Mouse (Mus musculus) stomach, postnatal 0 days (tissue): Measurements from ENCODE around the gene Zbtb1. TPM values are rescaled to one million over a fixed set of nuclear protein-coding genes. Genes with fewer than 3 reads are reported as not detected.

ENCODE experiments used
- ATAC-seq: fragments of 200-750 bp; cut with Nextera tagmentation; 2 replicates; pipeline ENCODE4 v1.8.0; 2017; ENCODE audit not compliant: low FRiP score, low TSS enrichment
- DNase-seq: peaks from one replicate; pipeline ENCODE4 v3.0.0-alpha.2; 2016; ENCODE audit warnings: low spot score
- H3K27ac ChIP-seq: fragments of 300-500 bp; sonication (generic); replicated peaks from 2 replicates; pipeline ENCODE4 v1.5.1; 2014; ENCODE audit warnings: mild to moderate bottlenecking, control low read depth
- H3K27me3 ChIP-seq: fragments of 300-500 bp; sonication (generic); 2 replicates; pipeline ENCODE4 v1.6.1; 2014; ENCODE audit warnings: low read length; ENCODE audit not compliant: control insufficient read depth, insufficient read depth
- H3K36me3 ChIP-seq: fragments of 300-500 bp; sonication (generic); 2 replicates; pipeline ENCODE4 v1.6.1; 2014; ENCODE audit warnings: low read length, mixed read lengths; ENCODE audit not compliant: control insufficient read depth, insufficient read depth
- H3K4me1 ChIP-seq: fragments of 300-500 bp; sonication (generic); replicated peaks from 2 replicates; pipeline ENCODE4 v1.6.1; 2014; ENCODE audit warnings: antibody characterized with exemption; ENCODE audit not compliant: control insufficient read depth, insufficient read depth
- H3K4me2 ChIP-seq: fragments of 300-500 bp; sonication (generic); replicated peaks from 2 replicates; pipeline ENCODE4 v1.6.1; 2014; ENCODE audit warnings: low read depth, mild to moderate bottlenecking, control low read depth, moderate library complexity
- H3K4me3 ChIP-seq: fragments of 300-500 bp; sonication (generic); 2 replicates; pipeline ENCODE4 v1.5.1; 2014; ENCODE audit warnings: low read depth, low read length, control low read depth
- H3K9ac ChIP-seq: fragments of 300-500 bp; sonication (generic); 2 replicates; pipeline ENCODE4 v1.6.1; 2014; ENCODE audit warnings: mild to moderate bottlenecking, low read length, control low read depth, mixed read lengths
- H3K9me3 ChIP-seq: fragments of 300-500 bp; sonication (generic); 2 replicates; pipeline ENCODE4 v1.6.1; 2016; ENCODE audit warnings: low read length; ENCODE audit not compliant: control insufficient read depth
- CTCF ChIP-seq: IDR thresholded peaks from 2 replicates; pipeline ENCODE4 v1.5.1; 2016; ENCODE audit warnings: antibody characterized with exemption, low read depth, mild to moderate bottlenecking, moderate library complexity
- EP300 ChIP-seq: optimal IDR thresholded peaks from 2 replicates; pipeline ENCODE3; 2016; ENCODE audit warnings: antibody characterized with exemption
- WGBS: fragments of 180-500 bp; shearing (Covaris S2); extraction: QIAGEN DNeasy Blood & Tissue Kit; methylation state at CpG from one replicate; pipeline ENCODE4 v1.1.7; 2014; 5-methylcytosine and 5-hydroxymethylcytosine counted together
- polyA plus RNA-seq: library from polyadenylated mRNA; unstranded; fragments of >200 nt; fragmentation: Nextera tagmentation; extraction: Ambion mirVana; gene quantifications from 2 replicates; pipeline ENCODE4 v1.2.1, GENCODE M21; 2015

Gene Zbtb1
- polyA plus RNA-seq, 1 experiment from 2014 or later: 5.0 TPM

- Histone ChIP-seq H3K36me3 (no peaks in the 10 kb centered on the region), H3K27ac (no peak overlapping the region), H3K4me2 (no peak overlapping the region), H3K9me3 (no peaks in the 10 kb centered on the region), H3K4me3 (no peak overlapping the region), H3K9ac (no peak overlapping the region), H3K4me1 (no peaks in the 10 kb centered on the region), H3K27me3 (no peaks in the 10 kb centered on the region)
- TF ChIP-seq EP300 (no peak), CTCF (no peak)
- no peak for ATAC-seq
- 66% methylated on average over 5 of the region's 5 CpGs for WGBS
- DNase-seq: no peak
Observed at GRCm38 (mm10) chr12:76392979-76393378, 22.9 kb downstream of the Zbtb1 start.

GRCm38 (mm10) chr12:76397281-76397680, 27.2 kb downstream of the Zbtb1 start:
- 83% methylated on average over 5 of the region's 5 CpGs for WGBS
- Histone ChIP-seq H3K4me1 (no peaks in the 10 kb centered on the region), H3K36me3 (no peaks in the 10 kb centered on the region), H3K9ac (no peak overlapping the region), H3K4me2 (no peak overlapping the region), H3K4me3 (no peak overlapping the region), H3K9me3 (no peaks in the 10 kb centered on the region), H3K27ac (no peak overlapping the region), H3K27me3 (no peaks in the 10 kb centered on the region)
- ATAC-seq (no peak), DNase-seq (no peak)
- TF ChIP-seq EP300 (no peak), CTCF (no peak)

- Histone ChIP-seq H3K9me3 (no peaks in the 10 kb centered on the region), H3K4me3 (no peak overlapping the region), H3K9ac (no peak overlapping the region), H3K27me3 (peaks cover 2% of the 10 kb centered on the region; the same call in 1 of the 2 replicates), H3K4me1 (peaks cover 2% of the 10 kb centered on the region; the same call in 1 of the 2 replicates), H3K27ac (no peak overlapping the region), H3K4me2 (no peak overlapping the region), H3K36me3 (no peaks in the 10 kb centered on the region)
- DNase-seq (no peak), ATAC-seq (no peak)
- 55% methylated on average over 3 of the region's 3 CpGs for WGBS
- TF ChIP-seq CTCF (peak; percentile 56), EP300 (no peak)
Observed at GRCm38 (mm10) chr12:76401674-76402073, 31.6 kb downstream of the Zbtb1 start.

- Histone ChIP-seq H3K36me3 (no peaks in the 10 kb centered on the region), H3K4me3 (peak overlapping the region; percentile 58), H3K27ac (peak overlapping the region; percentile 95), H3K4me2 (peak overlapping the region; percentile 80), H3K4me1 (peaks cover 2% of the 10 kb centered on the region; the same call in 1 of the 2 replicates), H3K27me3 (peaks cover 2% of the 10 kb centered on the region; the same call in 1 of the 2 replicates), H3K9ac (peak overlapping the region; percentile 73), H3K9me3 (no peaks in the 10 kb centered on the region)
- WGBS: 3% methylated on average over 52 of the region's 54 CpGs
- peak; percentile 84 for ATAC-seq
- TF ChIP-seq EP300: no peak
- no peak for TF ChIP-seq CTCF
- DNase-seq: no peak
Observed at GRCm38 (mm10) chr12:76402991-76403885, 33.2 kb downstream of the Zbtb1 start.

- Histone ChIP-seq H3K4me3 (peak within 1 kb of the TSS; percentile 58), H3K4me1 (peaks cover 2% of the 10 kb centered on the region; the same call in 1 of the 2 replicates), H3K4me2 (peak within 1 kb of the TSS; percentile 80), H3K9ac (peak within 1 kb of the TSS; percentile 73), H3K9me3 (no peaks in the 10 kb centered on the region), H3K27me3 (peaks cover 2% of the 10 kb centered on the region; the same call in 1 of the 2 replicates), H3K27ac (peak within 1 kb of the TSS; percentile 95), H3K36me3 (no peaks in the 10 kb centered on the region)
- peak; percentile 99 for ATAC-seq
- under 1% methylated on average over 54 of the region's 54 CpGs for WGBS
- peak; percentile 34 for TF ChIP-seq EP300
- peak; percentile 13; the same call in 1 of the 2 replicates for TF ChIP-seq CTCF
- DNase-seq: peak; percentile 99
Observed at GRCm38 (mm10) chr12:76403886-76404537, 33.9 kb downstream of the Zbtb1 start, which contains the start of gene Hspa2. Hspa2 (plus strand) TSS chr12:76404176.
